Mouse (Mus musculus): ENCODE measurements around the gene Sctr. TPM values are rescaled to one million over a fixed set of nuclear protein-coding genes. Genes with fewer than 3 reads are reported as not detected.
A peak's percentile ranks its signal among the peaks of the same experiment; 100 is the strongest.

The Sctr gene
- polyA plus RNA-seq, 1 experiment from 2014 or later, result not detected

- 54% methylated on average over 3 of the region's 3 CpGs for WGBS (ENCODE audit: insufficient replicate concordance)
These were observed 23.8 kb downstream of the Sctr start for GRCm38 (mm10) chr1:120030474-120030873.

GRCm38 (mm10) chr1:120032804-120033468, 26.2 kb downstream of the Sctr start:
- H3K4me3 ChIP-seq (replicated peaks), result no peak overlapping the region
- peak; percentile 71 for ATAC-seq (ENCODE audit: insufficient read depth)
- H3K4me2 ChIP-seq, result no peak overlapping the region
- 31% methylated on average over 10 of the region's 10 CpGs for WGBS (ENCODE audit: insufficient replicate concordance)
- H3K9ac ChIP-seq, result no peak overlapping the region
- H3K4me1 ChIP-seq (replicated peaks), result peaks cover 5% of the 10 kb centered on the region
- no peaks in the 10 kb centered on the region for H3K27me3 ChIP-seq
- H3K27ac ChIP-seq (replicated peaks), result no peak overlapping the region
- H3K9me3 ChIP-seq (replicated peaks), result no peaks in the 10 kb centered on the region
- H3K36me3 ChIP-seq (replicated peaks), result no peaks in the 10 kb centered on the region

More at GRCm38 (mm10) chr1:120030474-120030873, 23.8 kb downstream of the Sctr start:
- H3K4me2 ChIP-seq, result no peak overlapping the region
- H3K9me3 ChIP-seq (replicated peaks), result no peaks in the 10 kb centered on the region
- H3K9ac ChIP-seq, result no peak overlapping the region
- H3K27ac ChIP-seq (replicated peaks), result no peak overlapping the region
- H3K36me3 ChIP-seq (replicated peaks), result no peaks in the 10 kb centered on the region
- no peak for ATAC-seq (ENCODE audit: insufficient read depth)
- H3K4me1 ChIP-seq (replicated peaks), result no peaks in the 10 kb centered on the region
- H3K27me3 ChIP-seq, result no peaks in the 10 kb centered on the region
- H3K4me3 ChIP-seq (replicated peaks), result no peak overlapping the region

- Histone ChIP-seq H3K9me3 (replicated peaks) (no peaks in the 10 kb centered on the region), H3K27ac (replicated peaks) (no peak overlapping the region), H3K4me3 (replicated peaks) (no peak overlapping the region), H3K4me1 (replicated peaks) (peaks cover 5% of the 10 kb centered on the region), H3K4me2 (no peak overlapping the region), H3K27me3 (no peaks in the 10 kb centered on the region), H3K9ac (no peak overlapping the region), H3K36me3 (replicated peaks) (no peaks in the 10 kb centered on the region)
- WGBS (ENCODE audit: insufficient replicate concordance), result 58% methylated on average over 2 of the region's 2 CpGs
- no peak for ATAC-seq (ENCODE audit: insufficient read depth)
These were observed 26.8 kb downstream of the Sctr start for GRCm38 (mm10) chr1:120033469-120033854.

- no peak overlapping the region for H3K27ac ChIP-seq (replicated peaks)
- H3K9ac ChIP-seq, result no peak overlapping the region
- no peaks in the 10 kb centered on the region for H3K27me3 ChIP-seq
- peaks cover 5% of the 10 kb centered on the region for H3K4me1 ChIP-seq (replicated peaks)
- no peak overlapping the region for H3K4me2 ChIP-seq
- 43% methylated on average over 1 of the region's 1 CpGs for WGBS (ENCODE audit: insufficient replicate concordance)
- no peaks in the 10 kb centered on the region for H3K9me3 ChIP-seq (replicated peaks)
- H3K4me3 ChIP-seq (replicated peaks), result no peak overlapping the region
- H3K36me3 ChIP-seq (replicated peaks), result no peaks in the 10 kb centered on the region
- no peak for ATAC-seq (ENCODE audit: insufficient read depth)
These were observed 28.1 kb downstream of the Sctr start for GRCm38 (mm10) chr1:120034793-120035192.

- Histone ChIP-seq H3K27me3 (no peaks in the 10 kb centered on the region), H3K9ac (no peak overlapping the region), H3K36me3 (replicated peaks) (no peaks in the 10 kb centered on the region), H3K4me2 (no peak overlapping the region), H3K27ac (replicated peaks) (no peak overlapping the region), H3K9me3 (replicated peaks) (no peaks in the 10 kb centered on the region), H3K4me1 (replicated peaks) (peaks cover 5% of the 10 kb centered on the region), H3K4me3 (replicated peaks) (no peak overlapping the region)
- no peak for ATAC-seq (ENCODE audit: insufficient read depth)
- WGBS (ENCODE audit: insufficient replicate concordance), result 52% methylated on average over 7 of the region's 7 CpGs
These were observed 28.9 kb downstream of the Sctr start for GRCm38 (mm10) chr1:120035456-120036034.

GRCm38 (mm10) chr1:120037021-120037683, 30.5 kb downstream of the Sctr start:
- Histone ChIP-seq H3K27me3 (no peaks in the 10 kb centered on the region), H3K9ac (no peak overlapping the region), H3K4me1 (replicated peaks) (peaks cover 5% of the 10 kb centered on the region), H3K9me3 (replicated peaks) (no peaks in the 10 kb centered on the region), H3K27ac (replicated peaks) (0 out of 2 replicates have a peak overlapping the region, but pooled peaks have one; percentile 41), H3K4me2 (no peak overlapping the region), H3K4me3 (replicated peaks) (no peak overlapping the region), H3K36me3 (replicated peaks) (no peaks in the 10 kb centered on the region)
- whole genome bisulfite sequencing (ENCODE audit: insufficient replicate concordance), result 57% methylated on average over 9 of the region's 9 CpGs
- ATAC-seq (ENCODE audit: insufficient read depth), result 0 out of 2 replicates have a peak, but pooled peaks have one; percentile 32

- Histone ChIP-seq H3K36me3 (replicated peaks) (no peaks in the 10 kb centered on the region), H3K4me2 (no peak overlapping the region), H3K9me3 (replicated peaks) (no peaks in the 10 kb centered on the region), H3K9ac (no peak overlapping the region), H3K27ac (replicated peaks) (no peak overlapping the region), H3K27me3 (no peaks in the 10 kb centered on the region), H3K4me1 (replicated peaks) (peaks cover 5% of the 10 kb centered on the region), H3K4me3 (replicated peaks) (no peak overlapping the region)
- WGBS (ENCODE audit: insufficient replicate concordance), result 51% methylated on average over 9 of the region's 9 CpGs
- no peak for ATAC-seq (ENCODE audit: insufficient read depth)
These were observed 31.9 kb downstream of the Sctr start for GRCm38 (mm10) chr1:120038594-120038993.

GRCm38 (mm10) chr1:120042421-120042820, 35.7 kb downstream of the Sctr start:
- no peak overlapping the region for H3K4me3 ChIP-seq (replicated peaks)
- ATAC-seq (ENCODE audit: insufficient read depth), result no peak

GRCm38 (mm10) chr1:120044584-120044983, 37.9 kb downstream of the Sctr start:
- WGBS (ENCODE audit: insufficient replicate concordance), result 65% methylated on average over 16 of the region's 16 CpGs
- Histone ChIP-seq H3K9ac (no peak overlapping the region), H3K4me2 (no peak overlapping the region), H3K27me3 (no peaks in the 10 kb centered on the region), H3K4me3 (replicated peaks) (no peak overlapping the region), H3K27ac (replicated peaks) (no peak overlapping the region), H3K9me3 (replicated peaks) (no peaks in the 10 kb centered on the region), H3K36me3 (replicated peaks) (no peaks in the 10 kb centered on the region), H3K4me1 (replicated peaks) (no peaks in the 10 kb centered on the region)
- ATAC-seq (ENCODE audit: insufficient read depth), result no peak

More at GRCm38 (mm10) chr1:120042421-120042820, 35.7 kb downstream of the Sctr start:
- no peaks in the 10 kb centered on the region for H3K9me3 ChIP-seq (replicated peaks)
- no peak overlapping the region for H3K27ac ChIP-seq (replicated peaks)
- H3K4me2 ChIP-seq, result no peak overlapping the region
- no peaks in the 10 kb centered on the region for H3K36me3 ChIP-seq (replicated peaks)
- H3K9ac ChIP-seq, result no peak overlapping the region
- 68% methylated on average over 8 of the region's 8 CpGs for WGBS (ENCODE audit: insufficient replicate concordance)
- H3K27me3 ChIP-seq, result no peaks in the 10 kb centered on the region
- H3K4me1 ChIP-seq (replicated peaks), result peaks cover under 1% of the 10 kb centered on the region

GRCm38 (mm10) chr1:120047325-120047724, 40.6 kb downstream of the Sctr start:
- Histone ChIP-seq H3K9me3 (replicated peaks) (no peaks in the 10 kb centered on the region), H3K4me2 (no peak overlapping the region), H3K27me3 (no peaks in the 10 kb centered on the region), H3K36me3 (replicated peaks) (no peaks in the 10 kb centered on the region), H3K4me3 (replicated peaks) (no peak overlapping the region), H3K9ac (no peak overlapping the region), H3K4me1 (replicated peaks) (no peaks in the 10 kb centered on the region), H3K27ac (replicated peaks) (no peak overlapping the region)
- no peak for ATAC-seq (ENCODE audit: insufficient read depth)

GRCm38 (mm10) chr1:120051070-120051469, 44.4 kb downstream of the Sctr start:
- WGBS (ENCODE audit: insufficient replicate concordance), result 37% methylated on average over 1 of the region's 1 CpGs
- no peaks in the 10 kb centered on the region for H3K9me3 ChIP-seq (replicated peaks)
- no peaks in the 10 kb centered on the region for H3K36me3 ChIP-seq (replicated peaks)

More at GRCm38 (mm10) chr1:120051070-120051469, 44.4 kb downstream of the Sctr start:
- Histone ChIP-seq H3K27ac (replicated peaks) (no peak overlapping the region), H3K27me3 (no peaks in the 10 kb centered on the region), H3K4me3 (replicated peaks) (no peak overlapping the region), H3K9ac (no peak overlapping the region), H3K4me1 (replicated peaks) (no peaks in the 10 kb centered on the region), H3K4me2 (no peak overlapping the region)
- no peak for ATAC-seq (ENCODE audit: insufficient read depth)

All from liver, embryonic 15.5 days (tissue).